In the genomic region with DNA sequence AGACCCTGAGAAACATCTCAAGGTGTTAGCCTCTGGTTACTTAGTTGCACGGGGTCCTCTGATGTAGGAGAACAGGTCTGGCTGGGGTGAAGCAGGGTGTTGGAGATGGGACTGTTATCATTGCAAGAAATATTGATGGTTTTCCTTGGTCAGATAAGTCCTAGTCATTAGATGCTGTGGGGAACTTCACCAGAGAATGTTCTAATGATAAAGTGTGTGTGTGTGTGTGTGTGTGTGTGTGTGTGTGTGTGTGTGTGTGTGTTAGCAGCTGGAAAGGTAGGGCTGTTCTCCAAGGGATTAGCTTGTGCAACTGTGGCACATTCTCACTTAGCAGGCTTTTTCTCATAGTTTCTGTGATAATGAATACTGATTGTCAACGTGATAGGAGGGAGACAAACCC, we compare ENCODE assay signal across 25 mouse cellular contexts.
DNase-seq lines count a peak whose midpoint lies in the region; ATAC-seq and TF ChIP-seq lines count a peak whose summit lies in the region.
"Had no signal": no experiment of that assay in that cellular context is flagged by ENCODE, and none has a peak within 500 bp of the region (broad histone marks: within the 10 kb centered on the region; RNA-seq: fewer than 3 reads in every experiment).

No protein-coding gene starts in this region.

- 43% methylated on average over 2 of the region's 2 CpGs for WGBS in liver, embryonic 12.5 days (ENCODE audit: insufficient replicate concordance)
- 82% methylated on average over 2 of the region's 2 CpGs for WGBS in midbrain, embryonic 11.5 days
- WGBS in midbrain, embryonic 15.5 days, result 81% methylated on average over 2 of the region's 2 CpGs

- no peak for TF ChIP-seq POLR2A in embryonic fibroblast, embryonic 13.5 days (IDR thresholded peaks at IDR 0.05; ENCODE audit: low read depth, low read length)

- H3K9me3 ChIP-seq in liver, embryonic 12.5 days (replicated peaks), result no peaks in the 10 kb centered on the region
- no peaks in the 10 kb centered on the region for H3K9me3 ChIP-seq in midbrain, embryonic 11.5 days (ENCODE audit: control insufficient read depth, low read length)
- H3K9me3 ChIP-seq in midbrain, embryonic 15.5 days, result no peaks in the 10 kb centered on the region
- H3K9me3 ChIP-seq: embryonic facial prominence, embryonic 10.5 days; embryonic facial prominence, embryonic 12.5 days; forebrain, embryonic 12.5 days had no signal

- H3K4me2 ChIP-seq in liver, embryonic 12.5 days, result no peak overlapping the region
- H3K4me2 ChIP-seq in midbrain, embryonic 11.5 days, result no peak overlapping the region
- H3K4me2 ChIP-seq in midbrain, embryonic 15.5 days, result no peak overlapping the region
- H3K4me2 ChIP-seq: embryonic facial prominence, embryonic 12.5 days; forebrain, embryonic 12.5 days had no signal

- no peaks in the 10 kb centered on the region for H3K27me3 ChIP-seq in liver, embryonic 12.5 days (replicated peaks)
- no peaks in the 10 kb centered on the region for H3K27me3 ChIP-seq in midbrain, embryonic 11.5 days (ENCODE audit: control insufficient read depth, insufficient read depth, low read length)
- H3K27me3 ChIP-seq in midbrain, embryonic 15.5 days (replicated peaks), result no peaks in the 10 kb centered on the region
- H3K27me3 ChIP-seq: embryonic facial prominence, embryonic 12.5 days; forebrain, embryonic 12.5 days; Patski had no signal

- no peak for DNase-seq in liver
- peak; percentile 12 for DNase-seq in midbrain, embryonic 11.5 days (ENCODE audit: low spot score, missing footprints)
- DNase-seq in kidney, postnatal 14 days, result no peak
- DNase-seq in right cerebral cortex, postnatal 4 days, result no peak
- DNase-seq: adrenal gland, adult 8-10 months; adrenal gland, postnatal 14 days; adrenal gland, postnatal 36 days; B cell, adult 2 months; cerebellum, adult 11-12 months; cerebellum, adult 2 months; cerebellum, adult 9-10 months; cerebellum, postnatal 10 days; cerebellum, postnatal 25 days had no signal

- H3K9ac ChIP-seq in liver, embryonic 12.5 days, result no peak overlapping the region; the same call in 1 of the 2 replicates
- H3K9ac ChIP-seq in midbrain, embryonic 11.5 days (ENCODE audit: low read length), result no peak overlapping the region
- no peak overlapping the region for H3K9ac ChIP-seq in midbrain, embryonic 15.5 days
- H3K9ac ChIP-seq: embryonic facial prominence, embryonic 12.5 days; forebrain, embryonic 12.5 days had no signal

- peak overlapping the region; percentile 37; the same call in 1 of the 2 replicates for H3K27ac ChIP-seq in liver, embryonic 12.5 days
- H3K27ac ChIP-seq in midbrain, embryonic 11.5 days (ENCODE audit: low read depth, low read length), result no peak overlapping the region
- H3K27ac ChIP-seq in midbrain, embryonic 15.5 days, result no peak overlapping the region
- peak overlapping the region; percentile 96 for H3K27ac ChIP-seq in embryonic fibroblast, embryonic 13.5 days (ENCODE audit: insufficient read depth, low read length)
- H3K27ac ChIP-seq: embryonic facial prominence, embryonic 10.5 days; embryonic facial prominence, embryonic 12.5 days; forebrain, embryonic 10.5 days; forebrain, embryonic 12.5 days had no signal

- H3K4me3 ChIP-seq in liver, embryonic 12.5 days, result no peak overlapping the region
- no peak overlapping the region for H3K4me3 ChIP-seq in midbrain, embryonic 11.5 days (ENCODE audit: low read depth, low read length)
- no peak overlapping the region for H3K4me3 ChIP-seq in midbrain, embryonic 15.5 days
- no peak overlapping the region for H3K4me3 ChIP-seq in embryonic fibroblast, embryonic 13.5 days (ENCODE audit: insufficient read depth, low read length)
- H3K4me3 ChIP-seq: embryonic facial prominence, embryonic 10.5 days; embryonic facial prominence, embryonic 12.5 days; erythroblast, embryonic 14.5 days; forebrain, embryonic 10.5 days; forebrain, embryonic 12.5 days had no signal

- TF ChIP-seq CTCF in embryonic fibroblast, embryonic 13.5 days (IDR thresholded peaks at IDR 0.05; ENCODE audit: borderline replicate concordance, insufficient read depth, low read length), result no peak

- no peak for ATAC-seq in liver, embryonic 12.5 days
- no peak for ATAC-seq in midbrain, embryonic 11.5 days (ENCODE audit: low FRiP score)
- ATAC-seq in midbrain, embryonic 15.5 days (replicated peaks), result no peak
- ATAC-seq: activated CD4-positive, CD25-positive, alpha-beta regulatory T cell, adult 4 months; forebrain, embryonic 14.5 days; forebrain, embryonic 16.5 days had no signal

- no peaks in the 10 kb centered on the region for H3K36me3 ChIP-seq in liver, embryonic 12.5 days
- H3K36me3 ChIP-seq in midbrain, embryonic 11.5 days (ENCODE audit: control insufficient read depth, insufficient read depth, low read length), result no peaks in the 10 kb centered on the region
- H3K36me3 ChIP-seq in midbrain, embryonic 15.5 days (replicated peaks), result no peaks in the 10 kb centered on the region
- H3K36me3 ChIP-seq: embryonic facial prominence, embryonic 10.5 days; embryonic facial prominence, embryonic 12.5 days; forebrain, embryonic 10.5 days; forebrain, embryonic 12.5 days had no signal

- H3K4me1 ChIP-seq in liver, embryonic 12.5 days, result peaks cover 61% of the 10 kb centered on the region
- no peaks in the 10 kb centered on the region for H3K4me1 ChIP-seq in midbrain, embryonic 11.5 days (ENCODE audit: control insufficient read depth, insufficient read depth, low read length)
- H3K4me1 ChIP-seq in midbrain, embryonic 15.5 days, result peaks cover 5% of the 10 kb centered on the region; the same call in 1 of the 2 replicates
- peaks cover 10% of the 10 kb centered on the region for H3K4me1 ChIP-seq in embryonic fibroblast, embryonic 13.5 days (ENCODE audit: control insufficient read depth, insufficient read depth, low read length)
- H3K4me1 ChIP-seq: embryonic facial prominence, embryonic 12.5 days; forebrain, embryonic 12.5 days had no signal

Comparison
In these comparisons a context has a peak if more than half of its experiments do, and no peak if none do; other contexts are left out.
1. H3K27ac ChIP-seq: peak in liver, embryonic 12.5 days (single experiment) and embryonic fibroblast, embryonic 13.5 days (single experiment); none in midbrain, embryonic 11.5 days (single experiment) and midbrain, embryonic 15.5 days (single experiment).